Mouse (Mus musculus) cortical plate, adult 2 months (tissue): ENCODE results near the gene Gpr27. TPM values are rescaled to one million over a fixed set of nuclear protein-coding genes. Genes with fewer than 3 reads are reported as not detected.

Experiments used
- H3K27ac ChIP-seq: fragments of 200-500 bp; 2 replicates; pipeline ENCODE4 v1.5.1; 2012; ENCODE audit warnings: low read length, control low read depth, inconsistent platforms; ENCODE audit not compliant: insufficient read depth
- H3K4me1 ChIP-seq: fragments of 200-500 bp; 2 replicates; pipeline ENCODE4 v1.6.1; 2011; ENCODE audit warnings: low read length; ENCODE audit not compliant: control insufficient read depth, insufficient read depth
- H3K4me3 ChIP-seq: fragments of 200-500 bp; 2 replicates; pipeline ENCODE4 v1.5.1; 2011; ENCODE audit warnings: mild to moderate bottlenecking, low read length, control low read depth; ENCODE audit not compliant: insufficient read depth
- CTCF ChIP-seq: fragments of 200-500 bp; IDR thresholded peaks from 2 replicates; pipeline ENCODE4 v1.5.1; 2011; ENCODE audit warnings: mild to moderate bottlenecking, control low read depth, low read length; ENCODE audit not compliant: insufficient read depth; ENCODE audit errors: extremely low read depth
- POLR2A ChIP-seq: fragments of 200-500 bp; IDR thresholded peaks from 2 replicates; pipeline ENCODE4 v1.6.1; 2011; ENCODE audit warnings: mild to moderate bottlenecking, low read length, control low read depth; ENCODE audit not compliant: insufficient read depth; ENCODE audit errors: extremely low read depth
- polyA plus RNA-seq: library from polyadenylated mRNA; depleted of rRNA; stranded (reverse); fragments of >200 nt; gene quantifications from 2 replicates; pipeline ENCODE4 v1.2.3, GENCODE M21; 2012; rRNA removed

The Gpr27 gene
- polyA plus RNA-seq, 1 experiment, result 21.6 TPM

DNA sequence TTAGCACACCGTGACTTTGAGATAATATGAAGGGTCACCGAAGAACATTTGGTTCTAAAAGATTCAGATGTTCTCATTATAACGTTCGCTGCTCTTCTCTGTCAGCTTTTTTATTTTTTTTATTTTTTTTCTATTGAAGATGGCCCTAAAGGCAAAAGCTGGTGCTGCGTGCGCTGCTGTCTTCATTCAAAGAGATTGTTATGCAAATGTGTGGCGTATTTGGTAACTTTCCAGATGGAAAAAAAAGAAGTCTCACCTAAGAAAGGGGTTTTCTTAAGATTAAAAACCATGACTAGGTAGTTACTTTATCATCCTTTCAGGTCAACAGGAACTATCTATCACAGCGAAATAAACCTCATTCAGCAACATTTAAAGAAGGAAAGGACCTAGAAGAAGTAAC, 40.2 kb downstream of the Gpr27 start:
- Histone ChIP-seq H3K4me1 (no peaks in the 10 kb centered on the region), H3K27ac (no peak overlapping the region), H3K4me3 (no peak overlapping the region)
- TF ChIP-seq CTCF (no peak), POLR2A (no peak)

DNA sequence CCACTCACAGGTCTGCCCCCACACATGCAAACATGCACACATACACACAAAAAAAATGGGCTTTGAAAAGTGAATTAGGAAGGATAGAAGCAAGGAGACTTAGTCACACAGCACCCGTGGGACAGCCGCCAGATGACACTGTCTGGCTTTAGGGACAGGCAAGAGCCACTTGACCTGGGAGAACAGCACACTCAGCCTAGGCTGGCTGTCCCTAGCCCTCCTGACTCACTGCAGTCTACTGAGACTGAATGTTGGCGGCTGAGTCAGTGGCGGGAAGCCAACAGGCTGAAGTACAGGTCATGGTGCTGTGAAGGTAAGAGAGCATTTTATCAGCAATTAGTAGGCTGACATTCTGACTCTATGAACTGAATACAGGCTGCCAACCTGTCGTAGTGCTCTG, 42.2 kb downstream of the Gpr27 start:
- Histone ChIP-seq H3K4me1 (no peaks in the 10 kb centered on the region; the same call in 1 of the 2 replicates), H3K27ac (no peak overlapping the region), H3K4me3 (no peak overlapping the region)
- TF ChIP-seq POLR2A (no peak), CTCF (no peak)

DNA sequence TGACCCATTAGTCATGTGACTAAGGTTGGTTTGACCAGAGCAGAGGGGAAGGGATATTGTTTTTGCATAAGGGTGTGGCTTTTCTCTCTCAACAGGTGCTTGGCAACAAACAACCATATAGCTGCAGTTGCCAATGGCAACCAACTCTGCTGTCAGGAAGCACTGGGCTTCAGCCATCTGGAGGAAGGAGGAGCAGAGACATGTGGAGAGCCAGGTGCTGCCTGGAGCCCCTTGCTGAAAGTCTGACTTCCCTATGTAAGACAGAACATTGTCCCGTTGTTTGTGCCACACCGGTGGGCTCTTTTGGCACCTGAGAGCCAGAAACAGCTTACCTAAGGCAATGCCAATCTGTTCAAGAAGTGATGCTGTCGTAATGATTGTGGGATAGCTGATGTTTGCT, 50.4 kb downstream of the Gpr27 start:
- Histone ChIP-seq H3K27ac (no peak overlapping the region), H3K4me1 (peaks cover 4% of the 10 kb centered on the region), H3K4me3 (no peak overlapping the region)
- no peak for TF ChIP-seq POLR2A
- no peak for TF ChIP-seq CTCF

Other genes starting within 250 kb of the Gpr27 start
- gene Foxp1, start 170.0 kb upstream of the Gpr27 start, polyA plus RNA-seq, result 78.9 and 99.2 TPM in 2 replicates
- gene Eif4e3, start 25.9 kb upstream of the Gpr27 start, polyA plus RNA-seq, result 18.9 and 19.2 TPM in 2 replicates
- 2.3 and 3.0 TPM in 2 replicates for gene Gm20696, start 25.9 kb upstream of the Gpr27 start, polyA plus RNA-seq
- 0.06 and 0.13 TPM in 2 replicates for gene Prok2, start 33.7 kb downstream of the Gpr27 start, polyA plus RNA-seq